ENCODE assay signal across 10 mouse cellular contexts in the genomic region with DNA sequence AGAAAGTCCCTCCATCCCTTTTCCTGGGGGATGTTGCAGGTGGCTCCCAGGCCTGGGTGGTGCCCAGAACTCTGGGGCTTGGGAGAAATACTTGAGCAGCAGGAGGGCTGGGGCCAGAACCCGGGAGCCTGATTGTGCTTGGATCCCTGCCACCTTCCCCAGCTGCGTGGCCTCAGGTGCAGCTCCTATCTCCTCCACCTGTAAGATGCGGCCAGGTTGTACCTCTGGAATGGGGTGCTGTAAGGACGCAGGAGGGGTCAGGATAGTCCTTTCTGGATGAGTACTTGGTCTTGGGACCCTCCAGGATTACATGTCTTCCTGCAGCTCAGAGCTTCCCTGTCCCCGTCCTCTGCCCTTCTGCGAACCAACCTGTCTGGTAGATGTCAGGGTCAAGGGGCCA. TPM values are rescaled to one million over a fixed set of nuclear protein-coding genes. Genes with fewer than 3 reads are reported as not detected.
DNase-seq lines count a peak whose midpoint lies in the region; ATAC-seq and TF ChIP-seq lines count a peak whose summit lies in the region.
"Had no signal": no experiment of that assay in that cellular context is flagged by ENCODE, and none has a peak within 500 bp of the region (broad histone marks: within the 10 kb centered on the region; RNA-seq: fewer than 3 reads in every experiment).

No protein-coding gene starts in this region.

- H3K27me3 ChIP-seq in heart, embryonic 10.5 days (ENCODE audit: insufficient read depth, poor library complexity, severe bottlenecking), result no peaks in the 10 kb centered on the region
- no peaks in the 10 kb centered on the region for H3K27me3 ChIP-seq in lung, embryonic 14.5 days (ENCODE audit: insufficient read depth, low read length)
- no peaks in the 10 kb centered on the region for H3K27me3 ChIP-seq in intestine, embryonic 15.5 days (replicated peaks)
- no peaks in the 10 kb centered on the region for H3K27me3 ChIP-seq in neural tube, embryonic 13.5 days

- TF ChIP-seq POLR2A in lung, adult 2 months (IDR thresholded peaks at IDR 0.05; ENCODE audit: borderline replicate concordance, extremely low read depth, low read depth, low read length), result no peak

- no peaks in the 10 kb centered on the region for H3K9me3 ChIP-seq in heart, embryonic 10.5 days
- H3K9me3 ChIP-seq in lung, embryonic 14.5 days (ENCODE audit: low read depth, low read length), result no peaks in the 10 kb centered on the region
- no peaks in the 10 kb centered on the region for H3K9me3 ChIP-seq in intestine, embryonic 15.5 days
- no peaks in the 10 kb centered on the region for H3K9me3 ChIP-seq in neural tube, embryonic 13.5 days

- peak overlapping the region; percentile 99; the same call in 1 of the 2 replicates for H3K27ac ChIP-seq in heart, embryonic 10.5 days
- no peak overlapping the region for H3K27ac ChIP-seq in lung, embryonic 14.5 days (ENCODE audit: low read depth)
- H3K27ac ChIP-seq in intestine, embryonic 15.5 days, result no peak overlapping the region
- H3K27ac ChIP-seq in neural tube, embryonic 13.5 days (replicated peaks), result no peak overlapping the region

- H3K4me2 ChIP-seq in lung, embryonic 14.5 days, result peak overlapping the region; percentile 79
- H3K4me2 ChIP-seq in intestine, embryonic 15.5 days (replicated peaks), result peak overlapping the region; percentile 73; the same call in 1 of the 2 replicates
- peak overlapping the region; percentile 66 for H3K4me2 ChIP-seq in neural tube, embryonic 13.5 days

- 67% methylated on average over 6 of the region's 6 CpGs for WGBS in heart, embryonic 10.5 days
- 61% methylated on average over 6 of the region's 6 CpGs for WGBS in lung, embryonic 14.5 days
- 59% methylated on average over 6 of the region's 6 CpGs for WGBS in lung, adult 2 months
- WGBS in intestine, embryonic 15.5 days, result 68% methylated on average over 6 of the region's 6 CpGs
- 74% methylated on average over 6 of the region's 6 CpGs for WGBS in neural tube, embryonic 13.5 days

- intact Hi-C loops in heart, postnatal 36 days (cut with DNase I), result loop anchor here (10.0 kb wide), 1 partner anchor 1966 kb away; the partner anchor contains the start of gene Rnf6

- DNase-seq in heart, embryonic 10.5 days (ENCODE audit: low spot score), result no peak
- DNase-seq in heart, postnatal 36 days, result no peak
- DNase-seq in lung, embryonic 14.5 days, result no peak
- no peak for DNase-seq in lung, adult 2 months
- no peak for DNase-seq in right cerebral cortex, postnatal 4 days
- no peak for DNase-seq in spleen, postnatal 14 days (ENCODE audit: low spot score in 2 of 2)
- DNase-seq: thymus, postnatal 4 days had no signal

- H3K4me1 ChIP-seq in heart, embryonic 10.5 days, result peaks cover 73% of the 10 kb centered on the region
- peaks cover 12% of the 10 kb centered on the region for H3K4me1 ChIP-seq in lung, embryonic 14.5 days (ENCODE audit: insufficient read depth)
- peaks cover 32% of the 10 kb centered on the region for H3K4me1 ChIP-seq in lung, adult 2 months (ENCODE audit: control insufficient read depth, insufficient read depth, low read length)
- peaks cover 35% of the 10 kb centered on the region for H3K4me1 ChIP-seq in intestine, embryonic 15.5 days (replicated peaks)
- peaks cover 67% of the 10 kb centered on the region for H3K4me1 ChIP-seq in neural tube, embryonic 13.5 days (replicated peaks)

- no peak overlapping the region; the same call in 1 of the 2 replicates for H3K9ac ChIP-seq in lung, embryonic 14.5 days
- no peak overlapping the region for H3K9ac ChIP-seq in intestine, embryonic 15.5 days
- peak overlapping the region; percentile 97 for H3K9ac ChIP-seq in neural tube, embryonic 13.5 days

- ATAC-seq in lung, embryonic 14.5 days (ENCODE audit: insufficient read depth), result no peak
- no peak for ATAC-seq in intestine, embryonic 15.5 days
- ATAC-seq in neural tube, embryonic 13.5 days (ENCODE audit: low read depth), result no peak

- peaks cover 39% of the 10 kb centered on the region for H3K36me3 ChIP-seq in heart, embryonic 10.5 days
- H3K36me3 ChIP-seq in lung, embryonic 14.5 days (ENCODE audit: insufficient read depth), result peaks cover 26% of the 10 kb centered on the region
- no peaks in the 10 kb centered on the region; the same call in 1 of the 2 replicates for H3K36me3 ChIP-seq in intestine, embryonic 15.5 days
- H3K36me3 ChIP-seq in neural tube, embryonic 13.5 days, result peaks cover 30% of the 10 kb centered on the region

- H3K4me3 ChIP-seq in heart, embryonic 10.5 days, result peak overlapping the region; percentile 97; the same call in 1 of the 2 replicates
- no peak overlapping the region for H3K4me3 ChIP-seq in lung, embryonic 14.5 days (ENCODE audit: low read depth, low read length)
- no peak overlapping the region for H3K4me3 ChIP-seq in lung, adult 2 months (replicated peaks; ENCODE audit: extremely low read depth, low read depth, low read length)
- no peak overlapping the region for H3K4me3 ChIP-seq in intestine, embryonic 15.5 days (replicated peaks)
- H3K4me3 ChIP-seq in neural tube, embryonic 13.5 days, result no peak overlapping the region
- H3K4me3 ChIP-seq: erythroblast, embryonic 14.5 days had no signal

- TF ChIP-seq CTCF in lung, embryonic 14.5 days (IDR thresholded peaks at IDR 0.05; ENCODE audit: low read depth), result no peak
- TF ChIP-seq CTCF in lung, adult 2 months (IDR thresholded peaks at IDR 0.05; ENCODE audit: insufficient read depth, low read length), result no peak

RNA-seq across cellular contexts. Expression of gene Bri3, which starts 15.0 kb away (rescaled TPM):
- polyA plus RNA-seq in heart, embryonic 10.5 days (2016; fragmentation: Nextera tagmentation; extraction: Ambion mirVana), result 104 and 110 TPM in 2 replicates
- 100 to 1,000 TPM; 129 to 137 TPM for total RNA-seq in heart, postnatal 36 days (2021)
- polyA plus RNA-seq in lung, embryonic 14.5 days (2014; fragmentation: Nextera tagmentation; extraction: Ambion mirVana), result 128 and 145 TPM in 2 replicates
- polyA plus RNA-seq in lung, adult 2 months (2012; rRNA removed), result 164 and 182 TPM in 2 replicates
- polyA plus RNA-seq in intestine, embryonic 15.5 days (2015; fragmentation: Nextera tagmentation; extraction: Ambion mirVana), result 130 and 133 TPM in 2 replicates
- 108 and 132 TPM in 2 replicates for polyA plus RNA-seq in neural tube, embryonic 13.5 days (2015; fragmentation: Nextera tagmentation; extraction: Ambion mirVana)

RNA-seq across cellular contexts. Expression of gene Tecpr1, which starts 35.8 kb away (rescaled TPM):
- polyA plus RNA-seq in heart, embryonic 10.5 days (2016; fragmentation: Nextera tagmentation; extraction: Ambion mirVana), result 15.1 and 18.7 TPM in 2 replicates
- total RNA-seq in heart, postnatal 36 days (2021), result 10 to 100 TPM; 27.0 to 31.8 TPM
- 17.0 and 19.3 TPM in 2 replicates for polyA plus RNA-seq in lung, embryonic 14.5 days (2014; fragmentation: Nextera tagmentation; extraction: Ambion mirVana)
- polyA plus RNA-seq in lung, adult 2 months (2012; rRNA removed), result 107 and 117 TPM in 2 replicates
- polyA plus RNA-seq in intestine, embryonic 15.5 days (2015; fragmentation: Nextera tagmentation; extraction: Ambion mirVana), result 17.3 and 19.9 TPM in 2 replicates
- polyA plus RNA-seq in neural tube, embryonic 13.5 days (2015; fragmentation: Nextera tagmentation; extraction: Ambion mirVana), result 41.5 TPM in 2 replicates
